10 mouse cellular contexts compared by ENCODE assay signal in genomic region chr17:52268792-52269191, GRCm38 (mm10).
"Had no signal": no experiment of that assay in that cellular context is flagged by ENCODE, and none has a peak within 500 bp of the region (broad histone marks: within the 10 kb centered on the region; RNA-seq: fewer than 3 reads in every experiment).

No protein-coding gene starts in this region.

- DNase-seq: retina, postnatal 1 day; right cerebral cortex, adult 18-20 months; right cerebral cortex, postnatal 14 days; right cerebral cortex, postnatal 25 days; right cerebral cortex, postnatal 4 days; spleen, adult 18-20 months; thymus, adult 18-20 months; thymus, adult 2 months; thymus, postnatal 36 days; thymus, postnatal 4 days had no signal
